Mouse (Mus musculus) spleen, embryonic (tissue): ENCODE measurements around the gene Bbof1.

Source experiments
- CTCF ChIA-PET: fragments of 350-600 bp; sonication (Branson Sonifier 250); formaldehyde crosslinking; loops from one replicate; lab custom pipeline; 2022; lab: Charles Lee

Bbof1 gene

GRCm38 (mm10) chr12:84400068-84400467 is 8.8 kb upstream of the Bbof1 start:
- CTCF ChIA-PET, result no interaction called here

DNA sequence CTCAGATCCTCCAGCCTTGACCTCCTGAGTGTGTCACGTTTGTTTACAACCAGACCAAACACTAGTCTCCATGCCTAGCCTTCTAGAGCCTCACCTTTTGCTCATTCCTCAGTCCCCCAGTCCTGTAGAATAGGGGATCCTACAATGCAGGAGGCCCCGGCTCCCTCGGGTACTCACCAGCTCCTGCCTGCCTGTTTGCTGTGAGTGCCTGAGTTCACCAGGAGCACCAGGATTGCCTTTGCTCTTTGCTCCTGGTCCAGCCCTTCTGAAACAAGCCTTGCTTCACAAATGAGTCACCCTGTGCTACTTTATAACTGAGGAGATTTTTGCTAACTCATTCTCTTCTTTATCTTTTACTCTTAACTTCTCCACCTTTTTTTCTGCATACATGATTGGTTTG is 8.2 kb upstream of the Bbof1 start:
- CTCF ChIA-PET, result no interaction called here

GRCm38 (mm10) chr12:84402923-84403322 is 5.9 kb upstream of the Bbof1 start:
- CTCF ChIA-PET, result no interaction called here

GRCm38 (mm10) chr12:84404541-84404940 is 4.3 kb upstream of the Bbof1 start:
- CTCF ChIA-PET, result interaction anchor here (0.6 kb wide), 1 partner anchor 153 kb away, joined by 7 read pairs; no protein-coding TSS in a partner anchor

GRCm38 (mm10) chr12:84407259-84407658 is 1.6 kb upstream of the Bbof1 start:
- CTCF ChIA-PET, result no interaction called here

DNA sequence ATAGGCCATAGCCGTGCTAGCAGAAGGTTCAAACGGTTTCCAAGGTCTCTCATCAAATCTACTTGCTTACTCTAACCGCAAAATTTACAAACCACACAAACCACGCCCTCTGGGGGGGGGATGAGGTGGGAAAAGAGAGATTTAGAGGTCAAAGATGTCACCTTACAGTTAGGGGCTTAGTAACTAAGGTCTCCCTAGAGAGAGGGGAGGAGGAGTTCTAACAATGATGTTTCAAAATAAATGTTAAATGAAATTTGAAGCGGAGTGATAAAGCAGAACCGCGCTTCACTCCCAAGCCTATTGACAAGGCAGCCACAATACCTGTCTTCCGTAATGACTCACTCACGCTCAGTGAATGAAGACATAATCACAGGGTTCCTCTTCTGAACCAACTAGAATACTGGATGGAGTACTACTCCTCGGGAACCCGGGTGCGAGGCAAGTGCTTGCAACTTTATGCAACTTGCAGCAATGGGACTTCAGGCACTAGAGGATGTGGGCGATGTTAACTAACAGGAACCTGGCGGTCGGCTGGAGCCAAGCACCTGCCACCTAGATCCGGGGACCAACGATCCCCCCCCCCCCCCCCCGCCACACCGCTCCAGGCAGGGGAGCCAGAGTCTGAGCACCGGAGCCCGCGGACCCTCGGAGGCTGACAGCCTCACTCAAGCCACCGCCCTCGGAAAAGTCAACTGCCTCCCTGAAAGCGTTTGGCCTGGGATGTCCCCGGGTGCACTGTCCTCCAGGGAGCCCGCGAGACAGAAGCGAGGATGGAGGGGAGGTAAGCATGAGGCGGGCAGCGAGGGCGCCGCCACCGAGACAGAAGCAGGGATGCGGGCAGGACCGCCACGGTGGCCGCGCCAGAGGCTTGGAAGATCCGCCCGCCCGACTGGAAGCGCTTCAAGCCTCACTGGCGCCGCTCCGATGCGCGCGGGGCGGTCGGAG is 725 bp upstream of the Bbof1 start:
- CTCF ChIA-PET, result no interaction called here

DNA sequence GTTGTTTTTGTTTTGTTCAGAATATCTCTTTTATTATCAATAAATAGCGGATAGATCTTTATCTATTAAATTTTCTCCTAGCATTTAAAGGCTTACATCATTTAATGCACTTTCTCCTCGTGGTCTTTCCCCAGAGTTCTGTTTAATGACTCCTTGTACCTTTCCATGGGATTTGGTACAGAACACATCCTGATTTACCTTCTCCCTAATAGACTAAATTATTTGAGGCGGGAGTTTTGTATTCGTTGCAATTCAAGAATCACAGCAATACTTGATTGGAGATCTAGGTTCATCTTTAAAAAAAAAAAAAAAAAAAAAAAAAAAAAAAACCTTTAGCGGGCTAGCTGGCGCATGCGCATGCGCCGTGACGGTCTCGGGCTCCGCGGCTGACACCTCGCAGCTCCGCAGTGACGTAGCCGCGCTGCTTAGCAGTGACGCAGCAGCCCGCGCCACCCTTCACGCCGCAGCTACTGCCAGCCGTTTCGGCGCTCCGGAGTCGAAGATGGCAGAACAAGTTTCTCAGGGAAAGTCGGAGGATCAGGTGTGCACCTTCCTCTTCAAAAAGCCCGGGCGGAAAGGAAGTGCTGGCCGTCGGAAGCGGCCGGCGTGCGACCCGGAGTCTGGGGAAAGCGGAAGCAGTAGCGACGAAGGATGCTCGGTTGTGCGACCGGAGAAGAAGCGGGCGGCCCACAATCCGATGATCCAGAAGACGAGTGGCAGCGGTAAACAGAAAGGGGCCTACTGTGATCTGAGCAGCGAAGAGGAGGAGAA is 8.1 kb downstream of the Bbof1 start, which contains the start of gene Rnf113a2:
Gene Rnf113a2 (plus strand): TSS at position 363 of the 771 bp plus-strand sequence.
- CTCF ChIA-PET, result interaction anchor here (0.7 kb wide), 1 partner anchor 273 kb away, joined by 3 read pairs; no protein-coding TSS in a partner anchor

- CTCF ChIA-PET, result no interaction called here
Observed at GRCm38 (mm10) chr12:84417605-84417922, 8.7 kb downstream of the Bbof1 start.

DNA sequence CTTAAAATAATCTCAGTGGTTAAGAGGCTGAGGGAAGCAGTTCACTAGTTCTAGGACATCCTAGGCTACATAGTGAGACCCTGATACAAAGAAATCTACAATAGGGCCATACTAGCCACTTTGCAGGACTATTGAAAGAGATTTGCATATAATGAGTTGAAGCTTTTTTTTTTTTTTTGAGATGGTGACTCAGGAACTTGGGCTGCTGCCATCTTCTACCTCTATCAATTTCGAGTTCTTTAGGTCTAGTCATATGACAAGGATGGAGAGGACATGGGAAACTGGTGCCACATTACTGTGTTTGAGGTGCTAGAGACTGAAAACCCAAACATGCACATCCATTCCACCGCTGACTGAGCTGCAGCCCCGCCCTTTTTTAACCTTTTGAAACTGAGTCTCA is 15.1 kb downstream of the Bbof1 start:
- CTCF ChIA-PET, result no interaction called here

GRCm38 (mm10) chr12:84429825-84430224 is 21.0 kb downstream of the Bbof1 start:
- CTCF ChIA-PET, result no interaction called here

DNA sequence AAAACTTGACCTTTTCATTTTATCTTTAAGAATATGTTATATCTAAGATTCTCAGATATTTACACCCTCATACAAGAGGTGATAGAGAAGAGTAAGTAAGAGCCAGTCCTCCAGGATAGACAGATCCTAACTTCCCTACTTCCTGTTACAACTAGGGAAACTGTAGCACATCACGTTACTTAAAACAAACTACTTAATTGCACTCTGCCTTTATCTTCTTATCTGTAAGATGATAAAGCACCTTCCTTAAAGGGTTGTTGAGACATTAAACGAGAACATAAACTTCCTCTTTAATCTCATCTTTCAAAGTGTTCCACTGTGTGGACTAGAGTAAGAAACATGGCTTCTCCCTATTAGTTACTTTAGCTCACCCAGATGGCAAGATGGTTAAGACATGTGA is 29.8 kb downstream of the Bbof1 start:
- CTCF ChIA-PET, result no interaction called here

- CTCF ChIA-PET, result no interaction called here
Observed at GRCm38 (mm10) chr12:84442526-84442925, 33.7 kb downstream of the Bbof1 start.

GRCm38 (mm10) chr12:84447386-84447785 is 38.5 kb downstream of the Bbof1 start:
- CTCF ChIA-PET, result no interaction called here

- CTCF ChIA-PET, result no interaction called here
Observed at GRCm38 (mm10) chr12:84448181-84448580, 39.3 kb downstream of the Bbof1 start.

DNA sequence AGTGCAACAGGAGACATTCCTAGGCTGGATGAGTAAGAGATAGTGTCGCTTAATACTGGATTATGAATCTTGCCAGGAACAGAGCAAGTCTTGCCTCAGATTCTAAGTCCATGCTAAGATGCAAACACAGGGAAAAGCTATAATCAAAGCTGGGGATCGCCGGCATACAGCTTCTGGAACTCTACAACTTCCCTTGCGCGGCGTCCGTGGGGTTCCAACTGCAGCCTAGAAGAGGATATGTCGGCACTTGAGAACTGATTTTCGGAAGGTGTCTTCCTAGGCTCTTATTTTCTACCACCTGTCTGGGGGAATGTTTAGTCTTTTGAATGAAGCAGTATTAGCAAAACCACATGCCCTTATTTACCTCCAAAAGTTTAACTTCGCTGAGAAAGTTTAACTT is 41.0 kb downstream of the Bbof1 start:
- CTCF ChIA-PET, result interaction anchor here (0.7 kb wide), 1 partner anchor 100 kb away, joined by 3 read pairs; no protein-coding TSS in a partner anchor

DNA sequence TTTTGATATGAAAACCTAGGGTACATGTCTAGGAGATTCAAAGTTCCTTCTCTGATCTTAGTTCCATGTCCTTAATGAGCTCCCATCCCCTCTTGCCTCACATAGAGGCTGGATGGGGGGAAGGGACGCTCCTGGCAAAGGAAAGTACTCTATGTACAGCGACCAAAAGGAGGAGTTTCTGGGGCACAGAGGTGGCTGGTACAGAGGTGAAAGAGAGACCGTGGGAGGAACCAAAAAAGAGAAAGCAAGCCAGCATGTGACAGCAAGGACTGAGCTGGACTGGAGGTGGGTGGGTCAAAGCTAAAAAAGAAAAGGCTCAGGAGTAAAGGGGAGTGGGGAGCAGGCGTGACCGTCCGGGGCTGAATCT is 41.5 kb downstream of the Bbof1 start:
- CTCF ChIA-PET, result no interaction called here

GRCm38 (mm10) chr12:84450718-84451646 is 42.1 kb downstream of the Bbof1 start, which contains the start of the genes Aldh6a1 and Lin52:
TSS of gene Aldh6a1 (minus strand) at chr12:84451004.
TSS of gene Lin52 (plus strand) at chr12:84451422.
- CTCF ChIA-PET, result no interaction called here

DNA sequence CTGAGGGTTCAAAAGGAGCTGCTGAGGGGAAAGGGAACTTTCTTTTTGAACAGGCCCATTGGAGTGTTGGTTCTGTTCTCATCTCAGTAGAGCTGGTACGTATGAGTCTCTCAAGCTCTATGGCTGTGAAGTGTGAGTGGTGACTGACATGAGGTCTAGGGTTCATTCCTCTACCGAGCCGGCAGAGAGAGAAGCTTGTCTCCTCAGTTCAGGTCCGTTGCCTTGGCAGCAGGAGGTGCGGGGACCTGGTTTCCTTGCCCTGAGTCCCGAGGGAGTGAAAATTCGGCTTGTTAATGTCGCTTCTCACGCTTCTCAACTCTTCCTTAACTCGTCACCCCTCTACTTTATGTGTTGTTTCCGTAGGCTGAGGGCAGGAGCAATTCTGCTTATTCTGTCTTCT is 42.9 kb downstream of the Bbof1 start:
- CTCF ChIA-PET, result no interaction called here

DNA sequence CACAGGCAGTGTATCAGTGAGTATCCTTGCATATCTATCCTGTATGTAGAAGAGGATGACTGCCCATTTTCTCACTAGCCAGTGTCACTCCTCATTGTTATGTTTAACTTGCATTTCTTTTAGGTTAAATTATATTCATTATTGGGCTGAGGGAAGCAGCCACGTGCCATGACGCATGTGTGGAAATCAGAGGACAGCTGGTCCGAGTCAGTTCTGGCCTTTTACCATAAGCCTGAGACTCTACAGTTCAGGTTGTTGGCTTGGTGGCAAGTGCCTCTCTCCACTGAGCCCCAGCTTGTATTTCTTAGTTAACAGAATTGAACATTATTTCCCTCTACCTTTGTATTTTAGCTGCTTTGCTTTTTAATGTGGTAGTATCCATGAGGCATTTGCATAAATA is 48.0 kb downstream of the Bbof1 start:
- CTCF ChIA-PET, result no interaction called here

- CTCF ChIA-PET, result no interaction called here
Observed at GRCm38 (mm10) chr12:84459845-84460244, 51.0 kb downstream of the Bbof1 start.

DNA sequence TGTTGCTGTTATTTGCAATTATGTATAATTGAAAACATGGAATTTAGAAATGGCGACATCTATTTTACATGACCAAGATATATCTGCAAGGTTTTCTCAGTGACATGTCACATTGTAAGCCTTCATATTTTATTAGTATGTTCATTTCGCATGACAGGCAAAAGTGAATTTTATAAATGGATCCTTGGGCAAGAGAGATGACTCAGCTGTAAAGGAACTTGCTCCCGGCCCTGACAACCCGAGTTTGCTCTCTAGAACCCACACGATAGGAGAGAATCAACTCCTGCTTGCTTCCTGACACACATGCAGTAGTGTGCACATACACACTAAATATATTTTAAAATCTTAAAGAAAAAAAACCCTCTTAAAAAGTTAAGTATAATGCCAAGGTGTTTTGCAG is 52.5 kb downstream of the Bbof1 start:
- CTCF ChIA-PET, result no interaction called here
